Mouse (Mus musculus): Measurements from ENCODE around the gene Sco1. TPM values are rescaled to one million over a fixed set of nuclear protein-coding genes. Genes with fewer than 3 reads are reported as not detected.

Gene Sco1
- polyA plus RNA-seq, 1 experiment: 7.4 TPM

GRCm38 (mm10) chr11:67112019-67112850 lies 59.8 kb downstream of the Sco1 start:
- peak; percentile 44 to 87 for DNase-seq (ENCODE audit: extremely low spot score in 1 of 2, low spot score in 1 of 2)

GRCm38 (mm10) chr11:67112851-67113202 lies 60.4 kb downstream of the Sco1 start:
- peak in 1 of 2 experiments; percentile 92 for DNase-seq (ENCODE audit: extremely low spot score in 1 of 2, low spot score in 1 of 2)

GRCm38 (mm10) chr11:67113381-67113780 lies 60.9 kb downstream of the Sco1 start:
- no peak for DNase-seq (ENCODE audit: extremely low spot score in 1 of 2, low spot score in 1 of 2)

GRCm38 (mm10) chr11:67114261-67114660 lies 61.8 kb downstream of the Sco1 start:
- no peak for DNase-seq (ENCODE audit: extremely low spot score in 1 of 2, low spot score in 1 of 2)

- DNase-seq (ENCODE audit: extremely low spot score in 1 of 2, low spot score in 1 of 2): no peak
These were observed 62.4 kb downstream of the Sco1 start for GRCm38 (mm10) chr11:67114901-67115300.

Other genes starting within 250 kb of the Sco1 start
- gene Pirt, start 140.7 kb upstream of the Sco1 start, polyA plus RNA-seq (2012; rRNA removed): 0.15 and 0.18 TPM in 2 replicates
- not detected in 2 replicates for gene Tmem238l, start 96.0 kb upstream of the Sco1 start, polyA plus RNA-seq (2012; rRNA removed)
- 0.74 and 0.97 TPM in 2 replicates for gene Tmem220, start 27.5 kb upstream of the Sco1 start, polyA plus RNA-seq (2012; rRNA removed)
- 22.2 and 24.9 TPM in 2 replicates for gene Adprm, start 76 bp upstream of the Sco1 start, polyA plus RNA-seq (2012; rRNA removed)
- 0.84 and 0.92 TPM in 2 replicates for gene Myh3, start 25.6 kb downstream of the Sco1 start, polyA plus RNA-seq (2012; rRNA removed)
- gene Myh2, start 118.4 kb downstream of the Sco1 start, polyA plus RNA-seq (2012; rRNA removed): 0.19 and 0.38 TPM in 2 replicates
- 0.12 and 0.32 TPM in 2 replicates for gene Myh1, start 147.4 kb downstream of the Sco1 start, polyA plus RNA-seq (2012; rRNA removed)
- gene Myh4, start 185.4 kb downstream of the Sco1 start, polyA plus RNA-seq (2012; rRNA removed): 0.14 and 0.53 TPM in 2 replicates
- gene Myh8, start 224.5 kb downstream of the Sco1 start, polyA plus RNA-seq (2012; rRNA removed): 0.40 and 0.60 TPM in 2 replicates